Mouse (Mus musculus): Measurements from ENCODE around the gene Gucy2c.
"Not testable (repeated sequence)": the region's sequence is repeated elsewhere in the genome, so short reads cannot be mapped to it uniquely, and the experiment has no call there.

Gucy2c gene

GRCm38 (mm10) chr6:136803739-136804633, 22.4 kb upstream of the Gucy2c start, which contains the start of gene Hist4h4:
TSS of gene Hist4h4 (minus strand) at chr6:136804415.
- peak; percentile 92 to 98 for DNase-seq (ENCODE audit: low spot score in 2 of 2)

- no peak for DNase-seq (ENCODE audit: low spot score in 2 of 2)
These were observed 21.7 kb upstream of the Gucy2c start for GRCm38 (mm10) chr6:136803093-136803738.

GRCm38 (mm10) chr6:136801274-136801673, 19.7 kb upstream of the Gucy2c start:
- no peak for DNase-seq (ENCODE audit: low spot score in 2 of 2)

GRCm38 (mm10) chr6:136800710-136801109, 19.1 kb upstream of the Gucy2c start:
- DNase-seq (ENCODE audit: low spot score in 2 of 2) = no peak

- not testable (repeated sequence) for DNase-seq (ENCODE audit: low spot score in 2 of 2)
These were observed 16.5 kb upstream of the Gucy2c start for GRCm38 (mm10) chr6:136797874-136798693.

- DNase-seq (ENCODE audit: low spot score in 2 of 2) = peak in 1 of 2 experiments; percentile 34
These were observed 14.3 kb upstream of the Gucy2c start for GRCm38 (mm10) chr6:136795850-136796249.

GRCm38 (mm10) chr6:136795110-136795509, 13.5 kb upstream of the Gucy2c start:
- DNase-seq (ENCODE audit: low spot score in 2 of 2) = no peak

GRCm38 (mm10) chr6:136793831-136794525, 12.4 kb upstream of the Gucy2c start:
- DNase-seq (ENCODE audit: low spot score in 2 of 2) = no peak

GRCm38 (mm10) chr6:136792884-136793758, 11.6 kb upstream of the Gucy2c start:
- DNase-seq (ENCODE audit: low spot score in 2 of 2) = no peak

GRCm38 (mm10) chr6:136789391-136789971, 7.9 kb upstream of the Gucy2c start:
- DNase-seq (ENCODE audit: low spot score in 2 of 2) = peak in 1 of 2 experiments; percentile 51

GRCm38 (mm10) chr6:136782761-136783160, 1.2 kb upstream of the Gucy2c start:
- DNase-seq (ENCODE audit: low spot score in 2 of 2) = no peak

GRCm38 (mm10) chr6:136782146-136782545, 581 bp upstream of the Gucy2c start:
- DNase-seq (ENCODE audit: low spot score in 2 of 2) = no peak

- no peak for DNase-seq (ENCODE audit: low spot score in 2 of 2)
These were observed 5.2 kb downstream of the Gucy2c start for GRCm38 (mm10) chr6:136776392-136776791.

GRCm38 (mm10) chr6:136769859-136770258, 11.7 kb downstream of the Gucy2c start:
- no peak for DNase-seq (ENCODE audit: low spot score in 2 of 2)

GRCm38 (mm10) chr6:136769143-136769542, 12.4 kb downstream of the Gucy2c start:
- no peak for DNase-seq (ENCODE audit: low spot score in 2 of 2)

GRCm38 (mm10) chr6:136763912-136764311, 17.7 kb downstream of the Gucy2c start:
- no peak for DNase-seq (ENCODE audit: low spot score in 2 of 2)

GRCm38 (mm10) chr6:136750567-136750966, 31.0 kb downstream of the Gucy2c start:
- no peak for DNase-seq (ENCODE audit: low spot score in 2 of 2)

GRCm38 (mm10) chr6:136745586-136745985, 36.0 kb downstream of the Gucy2c start:
- DNase-seq (ENCODE audit: low spot score in 2 of 2) = no peak

GRCm38 (mm10) chr6:136743729-136744128, 37.8 kb downstream of the Gucy2c start:
- no peak for DNase-seq (ENCODE audit: low spot score in 2 of 2)

Data from urinary bladder, postnatal 4 days (tissue).